Mouse (Mus musculus) mammary gland, adult 2 months (tissue): ENCODE measurements around the gene 3830417A13Rik. TPM values are rescaled to one million over a fixed set of nuclear protein-coding genes. Genes with fewer than 3 reads are reported as not detected.

Experiments used
- polyA plus RNA-seq: library from polyadenylated mRNA; depleted of rRNA; stranded (reverse); fragments of >200 nt; gene quantifications from 2 replicates; pipeline ENCODE4 v1.2.3, GENCODE M21; 2012; ENCODE audit warnings: low replicate concordance; rRNA removed

The 3830417A13Rik gene
- 0.20 and 0.60 TPM in 2 replicates for polyA plus RNA-seq

DNA sequence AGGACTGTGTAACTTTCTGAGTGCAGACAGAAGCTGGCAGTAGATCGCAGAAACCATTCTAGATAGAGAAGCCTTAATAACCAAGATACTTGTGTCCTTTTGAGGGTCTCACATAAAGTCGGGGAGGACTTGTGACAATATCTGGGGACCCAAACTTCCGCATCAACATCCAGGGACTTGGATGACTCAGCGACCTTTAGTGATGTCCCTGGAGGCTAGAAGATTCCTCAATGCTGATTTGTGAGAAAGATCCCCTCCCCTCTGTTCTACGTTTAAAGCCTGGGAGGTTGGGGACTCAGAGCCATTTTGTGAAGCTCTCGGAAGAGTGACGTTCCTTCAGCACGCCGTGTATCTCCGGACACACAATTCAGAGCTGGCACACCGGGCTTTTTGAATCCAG, at the start of gene 3830417A13Rik:
TSS of gene 3830417A13Rik (plus strand) at position 301 of the 400 bp plus-strand sequence.

DNA sequence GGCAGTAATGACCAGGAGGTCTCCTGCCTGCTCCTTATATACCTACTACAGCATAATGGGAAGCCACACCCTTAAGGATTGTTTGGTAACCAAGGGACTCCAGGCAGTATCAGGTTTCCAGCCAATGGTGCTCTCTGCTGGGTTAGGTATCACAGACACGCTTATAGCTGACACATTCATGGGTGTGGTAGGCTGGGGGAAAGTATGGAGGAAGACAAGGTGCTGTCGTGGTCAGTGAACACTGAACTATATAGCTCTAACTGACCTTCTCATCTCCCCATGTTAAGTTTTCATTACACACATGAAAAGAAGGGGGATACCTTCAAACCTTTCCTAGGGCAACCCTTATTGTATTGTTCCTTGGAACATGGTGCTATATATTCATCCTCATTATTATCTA, 21.2 kb upstream of the 3830417A13Rik start, which contains the start of gene Gm6760:
TSS of gene Gm6760 (minus strand) at position 101 of the 400 bp plus-strand sequence.

Other genes starting within 250 kb of the 3830417A13Rik start
- not detected in 2 replicates for gene Gm6760, start 21.4 kb upstream of the 3830417A13Rik start, polyA plus RNA-seq
- 0.04 TPM in 1 of 2 replicates, not detected in the other for gene Slitrk4, start 103.4 kb downstream of the 3830417A13Rik start, polyA plus RNA-seq